Mouse (Mus musculus): ENCODE data around the gene Snx33.
A peak's percentile ranks its signal among the peaks of the same experiment; 100 is the strongest.

Gene Snx33

GRCm38 (mm10) chr9:56891517-56892011 lies 36.6 kb downstream of the Snx33 start:
- DNase-seq (ENCODE audit: extremely low spot score, low read depth, low spot score) = peak; percentile 81

GRCm38 (mm10) chr9:56890522-56891250 lies 37.5 kb downstream of the Snx33 start:
- no peak for DNase-seq (ENCODE audit: extremely low spot score, low read depth, low spot score)

- DNase-seq (ENCODE audit: extremely low spot score, low read depth, low spot score) = peak; percentile 82
Observed at GRCm38 (mm10) chr9:56889817-56890216, 38.4 kb downstream of the Snx33 start.

- DNase-seq (ENCODE audit: extremely low spot score, low read depth, low spot score) = no peak
Observed at GRCm38 (mm10) chr9:56887581-56887980, 40.6 kb downstream of the Snx33 start.

GRCm38 (mm10) chr9:56886601-56887000 lies 41.6 kb downstream of the Snx33 start:
- DNase-seq (ENCODE audit: extremely low spot score, low read depth, low spot score) = no peak

GRCm38 (mm10) chr9:56886113-56886512 lies 42.1 kb downstream of the Snx33 start:
- no peak for DNase-seq (ENCODE audit: extremely low spot score, low read depth, low spot score)

GRCm38 (mm10) chr9:56884328-56884727 lies 43.8 kb downstream of the Snx33 start:
- no peak for DNase-seq (ENCODE audit: extremely low spot score, low read depth, low spot score)

GRCm38 (mm10) chr9:56883470-56883869 lies 44.7 kb downstream of the Snx33 start:
- DNase-seq (ENCODE audit: extremely low spot score, low read depth, low spot score) = no peak

- DNase-seq (ENCODE audit: extremely low spot score, low read depth, low spot score) = no peak
Observed at GRCm38 (mm10) chr9:56882818-56883217, 45.4 kb downstream of the Snx33 start.

- no peak for DNase-seq (ENCODE audit: extremely low spot score, low read depth, low spot score)
Observed at GRCm38 (mm10) chr9:56882283-56882682, 45.9 kb downstream of the Snx33 start.

GRCm38 (mm10) chr9:56881539-56882082 lies 46.6 kb downstream of the Snx33 start:
- DNase-seq (ENCODE audit: extremely low spot score, low read depth, low spot score) = no peak

GRCm38 (mm10) chr9:56880790-56881189 lies 47.4 kb downstream of the Snx33 start:
- DNase-seq (ENCODE audit: extremely low spot score, low read depth, low spot score) = no peak

- no peak for DNase-seq (ENCODE audit: extremely low spot score, low read depth, low spot score)
Observed at GRCm38 (mm10) chr9:56877284-56877683, 50.9 kb downstream of the Snx33 start.

GRCm38 (mm10) chr9:56876784-56877183 lies 51.4 kb downstream of the Snx33 start:
- DNase-seq (ENCODE audit: extremely low spot score, low read depth, low spot score) = no peak

GRCm38 (mm10) chr9:56873097-56873496 lies 55.1 kb downstream of the Snx33 start:
- DNase-seq (ENCODE audit: extremely low spot score, low read depth, low spot score) = no peak

- no peak for DNase-seq (ENCODE audit: extremely low spot score, low read depth, low spot score)
Observed at GRCm38 (mm10) chr9:56872105-56872903, 55.9 kb downstream of the Snx33 start.

GRCm38 (mm10) chr9:56871191-56871590 lies 57.0 kb downstream of the Snx33 start:
- DNase-seq (ENCODE audit: extremely low spot score, low read depth, low spot score) = no peak

GRCm38 (mm10) chr9:56870778-56871177 lies 57.4 kb downstream of the Snx33 start:
- DNase-seq (ENCODE audit: extremely low spot score, low read depth, low spot score) = no peak

- DNase-seq (ENCODE audit: extremely low spot score, low read depth, low spot score) = no peak
Observed at GRCm38 (mm10) chr9:56869552-56869951, 58.6 kb downstream of the Snx33 start.

- no peak for DNase-seq (ENCODE audit: extremely low spot score, low read depth, low spot score)
Observed at GRCm38 (mm10) chr9:56868292-56868691, 59.9 kb downstream of the Snx33 start.

Data from hindlimb bud, embryonic 11.5 days (tissue).